Mouse (Mus musculus) brown adipose tissue, adult 24 weeks (tissue): ENCODE measurements around the gene Cpeb1. TPM values are rescaled to one million over a fixed set of nuclear protein-coding genes. Genes with fewer than 3 reads are reported as not detected.

Source experiments
- H3K27ac ChIP-seq: fragments of 200-500 bp; replicated peaks from 2 replicates; pipeline ENCODE4 v1.5.1; 2012; ENCODE audit warnings: low read depth, mild to moderate bottlenecking, low read length
- H3K4me1 ChIP-seq: fragments of 200-500 bp; 2 replicates; pipeline ENCODE4 v1.6.1; 2012; ENCODE audit warnings: low read length, mixed read lengths; ENCODE audit not compliant: control insufficient read depth, insufficient read depth, insufficient read length
- H3K4me3 ChIP-seq: fragments of 200-500 bp; 2 replicates; pipeline ENCODE4 v1.5.1; 2012; ENCODE audit warnings: low read depth, mild to moderate bottlenecking, low read length, moderate library complexity; ENCODE audit not compliant: insufficient read depth
- polyA plus RNA-seq: library from polyadenylated mRNA; stranded (reverse); fragments of >200 nt; gene quantifications from 2 replicates; pipeline ENCODE4 v1.2.4, GENCODE M21; 2012; ENCODE audit not compliant: missing spikeins, insufficient read depth, insufficient read length

The Cpeb1 gene
- polyA plus RNA-seq, 1 experiment = 20.8 TPM

- peak within 1 kb of the TSS; percentile 96 for H3K4me3 ChIP-seq
- peaks cover 7% of the 10 kb centered on the region for H3K4me1 ChIP-seq
- H3K27ac ChIP-seq = peak within 1 kb of the TSS; percentile 83
Measured at GRCm38 (mm10) chr7:81344544-81345446, 110.5 kb downstream of the Cpeb1 start, which contains the start of gene Rps17. TSS of gene Rps17 (minus strand) at chr7:81345254.

GRCm38 (mm10) chr7:81343831-81344230, 111.4 kb downstream of the Cpeb1 start:
- Histone ChIP-seq H3K4me3 (peak overlapping the region; percentile 96), H3K27ac (no peak overlapping the region; the same call in 1 of the 2 replicates), H3K4me1 (peaks cover 7% of the 10 kb centered on the region)

GRCm38 (mm10) chr7:81343316-81343715, 111.9 kb downstream of the Cpeb1 start:
- peaks cover 7% of the 10 kb centered on the region for H3K4me1 ChIP-seq
- H3K4me3 ChIP-seq = peak overlapping the region; percentile 96
- H3K27ac ChIP-seq = 0 out of 2 replicates have a peak overlapping the region, but pooled peaks have one; percentile 0

GRCm38 (mm10) chr7:81342356-81343094, 112.7 kb downstream of the Cpeb1 start:
- Histone ChIP-seq H3K27ac (no peak overlapping the region; the same call in 1 of the 2 replicates), H3K4me1 (peaks cover 7% of the 10 kb centered on the region), H3K4me3 (no peak overlapping the region)

GRCm38 (mm10) chr7:81341563-81341962, 113.7 kb downstream of the Cpeb1 start:
- H3K27ac ChIP-seq = no peak overlapping the region
- H3K4me3 ChIP-seq = no peak overlapping the region
- H3K4me1 ChIP-seq = peaks cover 7% of the 10 kb centered on the region

- H3K4me3 ChIP-seq = no peak overlapping the region
- H3K27ac ChIP-seq = no peak overlapping the region
- peaks cover 7% of the 10 kb centered on the region for H3K4me1 ChIP-seq
Measured at GRCm38 (mm10) chr7:81339783-81340182, 115.5 kb downstream of the Cpeb1 start.

- peaks cover 1% of the 10 kb centered on the region for H3K4me1 ChIP-seq
- no peak overlapping the region for H3K4me3 ChIP-seq
- no peak overlapping the region for H3K27ac ChIP-seq
Measured at GRCm38 (mm10) chr7:81338522-81338873, 116.8 kb downstream of the Cpeb1 start.

GRCm38 (mm10) chr7:81337785-81338521, 117.3 kb downstream of the Cpeb1 start:
- Histone ChIP-seq H3K4me1 (no peaks in the 10 kb centered on the region), H3K4me3 (no peak overlapping the region), H3K27ac (no peak overlapping the region)

GRCm38 (mm10) chr7:81336432-81336786, 118.9 kb downstream of the Cpeb1 start:
- H3K27ac ChIP-seq = peak overlapping the region; percentile 43
- no peak overlapping the region for H3K4me3 ChIP-seq
- H3K4me1 ChIP-seq = no peaks in the 10 kb centered on the region

GRCm38 (mm10) chr7:81335705-81336431, 119.4 kb downstream of the Cpeb1 start:
- no peaks in the 10 kb centered on the region for H3K4me1 ChIP-seq
- peak overlapping the region; percentile 8; the same call in 1 of the 2 replicates for H3K4me3 ChIP-seq
- H3K27ac ChIP-seq = peak overlapping the region; percentile 64

- Histone ChIP-seq H3K4me3 (no peak overlapping the region), H3K4me1 (no peaks in the 10 kb centered on the region), H3K27ac (no peak overlapping the region)
Measured at GRCm38 (mm10) chr7:81331851-81332250, 123.4 kb downstream of the Cpeb1 start.

- no peak overlapping the region for H3K4me3 ChIP-seq
- no peak overlapping the region for H3K27ac ChIP-seq
- no peaks in the 10 kb centered on the region for H3K4me1 ChIP-seq
Measured at GRCm38 (mm10) chr7:81330767-81331166, 124.5 kb downstream of the Cpeb1 start.

- H3K4me3 ChIP-seq = no peak overlapping the region
- no peaks in the 10 kb centered on the region for H3K4me1 ChIP-seq
- no peak overlapping the region for H3K27ac ChIP-seq
Measured at GRCm38 (mm10) chr7:81327661-81328060, 127.6 kb downstream of the Cpeb1 start.

- Histone ChIP-seq H3K27ac (no peak overlapping the region), H3K4me1 (no peaks in the 10 kb centered on the region), H3K4me3 (no peak overlapping the region)
Measured at GRCm38 (mm10) chr7:81326859-81327258, 128.4 kb downstream of the Cpeb1 start.
